Mouse (Mus musculus) lung, adult 2 months (tissue): ENCODE results near the gene AC124502.3.

Experiments
- CTCF ChIP-seq: fragments of 200-500 bp; IDR thresholded peaks from 2 replicates; pipeline ENCODE4 v1.5.1; 2011; ENCODE audit warnings: mild to moderate bottlenecking, low read length, control low read depth; ENCODE audit not compliant: insufficient read depth
- POLR2A ChIP-seq: fragments of 200-500 bp; IDR thresholded peaks from 2 replicates; pipeline ENCODE4 v1.6.1; 2011; ENCODE audit warnings: low read depth, mild to moderate bottlenecking, control low read depth, low read length, borderline replicate concordance; ENCODE audit errors: extremely low read depth

DNA sequence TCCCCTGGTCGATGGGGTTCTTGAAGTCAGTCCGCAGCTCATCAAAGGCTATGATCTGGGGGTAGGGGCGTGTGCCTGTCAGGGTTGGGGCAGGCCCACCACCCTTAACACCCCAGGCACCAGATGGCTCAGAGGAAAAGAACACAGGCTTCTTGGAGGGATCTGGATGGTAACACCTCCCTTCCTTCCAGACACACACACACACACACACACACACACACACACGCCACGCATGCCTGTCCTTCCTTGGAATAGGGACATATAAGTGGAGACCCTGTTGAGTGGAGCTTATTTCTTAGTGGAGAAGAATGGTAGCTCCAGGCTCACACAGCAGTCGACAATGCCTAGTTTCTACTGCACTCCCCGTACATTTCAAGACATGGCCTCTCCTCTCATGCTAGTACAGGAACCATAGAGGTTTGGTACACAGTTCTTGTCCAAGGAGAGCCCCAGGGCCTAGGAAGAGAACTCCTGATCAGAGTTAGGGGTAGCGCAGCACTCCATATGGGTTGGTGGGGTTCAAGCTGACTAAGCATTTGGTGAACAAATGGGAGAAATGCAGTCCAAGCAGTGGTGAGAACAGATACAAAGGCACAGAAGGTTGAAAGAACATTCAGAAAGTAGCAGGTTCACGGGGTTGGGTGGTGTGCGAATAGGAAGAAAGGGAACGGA is 56.2 kb downstream of the AC124502.3 start:
- TF ChIP-seq CTCF: no peak
- TF ChIP-seq POLR2A: no peak
